Mouse (Mus musculus) bone marrow, adult 2 months (tissue): ENCODE results near the gene Fbxl20.

Experiments used
- CTCF ChIP-seq: fragments of 200-500 bp; IDR thresholded peaks from 2 replicates; pipeline ENCODE4 v1.5.1; 2011; ENCODE audit warnings: low read length, control low read depth; ENCODE audit not compliant: control insufficient read depth, insufficient read depth
- POLR2A ChIP-seq: fragments of 200-500 bp; IDR thresholded peaks from 2 replicates; pipeline ENCODE4 v1.6.1; 2011; ENCODE audit warnings: low read depth, mild to moderate bottlenecking, control low read depth, low read length, borderline replicate concordance; ENCODE audit not compliant: control insufficient read depth

GRCm38 (mm10) chr11:98060104-98060692 is 90.0 kb downstream of the Fbxl20 start:
- TF ChIP-seq CTCF (no peak), POLR2A (no peak)
